Mouse (Mus musculus) mature B cell (primary cell): ENCODE measurements around the gene Jagn1.

ENCODE experiments used
- in situ Hi-C: fragments of 300-500 bp; cut with MboI; formaldehyde crosslinking; loops from 2 replicates; pipeline ENCODE4 v1.14.3; 2019

Jagn1 gene

DNA sequence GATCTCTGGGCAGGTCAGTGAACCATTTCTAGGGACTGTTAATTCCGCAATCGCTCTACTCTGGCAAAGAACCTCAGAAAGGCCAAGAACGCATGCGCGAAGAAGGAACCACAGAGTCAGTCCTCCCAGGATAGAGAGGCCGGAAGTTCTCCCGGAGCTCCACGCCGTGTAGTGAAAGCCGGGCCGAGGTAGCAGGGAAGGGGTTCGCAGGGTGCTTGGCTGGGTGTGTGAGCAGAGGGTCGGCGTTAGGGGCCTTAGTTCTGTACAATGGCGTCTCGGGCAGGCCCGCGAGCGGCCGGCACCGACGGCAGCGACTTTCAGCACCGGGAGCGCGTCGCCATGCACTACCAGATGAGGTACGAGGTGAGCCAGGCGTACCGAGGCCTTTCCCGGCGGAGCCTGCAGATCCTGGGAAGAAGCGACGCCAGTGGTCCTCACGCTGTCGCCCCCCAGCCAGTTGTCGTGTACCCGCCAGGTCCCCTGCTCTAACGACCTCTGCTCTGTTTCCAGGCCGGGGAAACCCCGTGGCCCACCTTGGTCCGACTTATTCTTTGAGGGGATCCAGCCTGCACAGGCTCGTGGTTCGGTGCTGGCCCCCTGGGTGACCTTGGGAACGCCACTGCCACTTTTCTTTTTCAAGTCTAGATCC is at the start of gene Jagn1:
TSS of gene Jagn1 (plus strand) at position 128 of the 649 bp plus-strand sequence.
- in situ Hi-C loops: no loop called here

DNA sequence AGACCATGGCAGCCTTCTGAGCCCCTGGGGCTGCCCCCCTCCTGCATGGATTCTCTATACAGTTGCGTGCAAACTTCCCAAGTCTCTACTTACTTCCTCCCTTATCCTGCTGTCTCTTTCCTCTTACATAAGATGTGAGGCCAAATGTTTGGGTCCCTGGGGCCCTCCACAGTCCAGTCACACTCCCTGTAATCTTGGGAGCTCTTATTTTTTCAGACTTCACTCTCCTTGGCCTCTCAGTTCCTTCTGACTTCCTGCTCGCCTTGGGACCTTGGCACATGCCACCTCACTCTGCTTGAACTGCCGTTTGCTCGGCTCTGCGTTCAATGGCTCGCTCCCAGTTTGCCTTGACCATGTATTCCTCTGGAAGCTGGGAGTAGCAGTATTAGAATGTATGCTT is 48.4 kb upstream of the Jagn1 start:
- in situ Hi-C loops: no loop called here

DNA sequence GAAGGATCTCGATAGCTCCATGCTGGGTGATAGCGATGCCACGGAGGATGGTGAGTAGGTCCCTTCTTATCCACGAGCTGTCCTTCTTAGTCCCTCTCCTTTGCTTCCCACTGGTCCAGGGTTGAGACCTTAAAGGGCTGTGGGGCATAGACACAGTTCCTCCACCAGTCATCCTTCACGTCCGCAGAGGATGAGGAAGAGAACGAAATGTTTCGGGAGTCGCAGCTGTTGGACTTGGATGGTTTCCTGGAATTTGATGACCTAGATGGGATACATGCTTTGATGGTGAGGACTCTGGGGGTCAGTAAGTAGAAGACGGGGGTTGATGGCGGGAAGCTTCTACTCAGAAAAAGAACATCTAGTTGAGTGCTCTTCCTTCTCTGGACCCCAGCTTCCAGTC is 47.6 kb upstream of the Jagn1 start:
- in situ Hi-C loops: no loop called here

DNA sequence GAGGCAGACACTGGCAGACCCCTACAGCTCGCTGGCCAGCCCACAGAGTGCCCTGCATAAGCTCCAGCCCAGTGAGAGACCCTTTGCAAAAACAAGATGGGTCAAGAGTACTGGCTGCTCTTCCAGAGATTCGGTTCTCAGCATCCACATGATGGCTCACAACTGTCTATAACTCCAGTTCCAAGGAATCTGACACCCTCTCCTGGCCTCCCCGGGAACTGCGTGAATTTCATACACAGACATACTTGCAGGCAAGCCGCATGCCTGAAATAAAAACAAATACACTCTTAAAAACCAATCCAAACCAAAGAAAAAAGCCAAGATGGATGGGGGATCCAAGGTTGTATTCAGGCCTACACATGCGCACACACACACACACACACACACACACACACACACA is 46.9 kb upstream of the Jagn1 start:
- in situ Hi-C loops: no loop called here

DNA sequence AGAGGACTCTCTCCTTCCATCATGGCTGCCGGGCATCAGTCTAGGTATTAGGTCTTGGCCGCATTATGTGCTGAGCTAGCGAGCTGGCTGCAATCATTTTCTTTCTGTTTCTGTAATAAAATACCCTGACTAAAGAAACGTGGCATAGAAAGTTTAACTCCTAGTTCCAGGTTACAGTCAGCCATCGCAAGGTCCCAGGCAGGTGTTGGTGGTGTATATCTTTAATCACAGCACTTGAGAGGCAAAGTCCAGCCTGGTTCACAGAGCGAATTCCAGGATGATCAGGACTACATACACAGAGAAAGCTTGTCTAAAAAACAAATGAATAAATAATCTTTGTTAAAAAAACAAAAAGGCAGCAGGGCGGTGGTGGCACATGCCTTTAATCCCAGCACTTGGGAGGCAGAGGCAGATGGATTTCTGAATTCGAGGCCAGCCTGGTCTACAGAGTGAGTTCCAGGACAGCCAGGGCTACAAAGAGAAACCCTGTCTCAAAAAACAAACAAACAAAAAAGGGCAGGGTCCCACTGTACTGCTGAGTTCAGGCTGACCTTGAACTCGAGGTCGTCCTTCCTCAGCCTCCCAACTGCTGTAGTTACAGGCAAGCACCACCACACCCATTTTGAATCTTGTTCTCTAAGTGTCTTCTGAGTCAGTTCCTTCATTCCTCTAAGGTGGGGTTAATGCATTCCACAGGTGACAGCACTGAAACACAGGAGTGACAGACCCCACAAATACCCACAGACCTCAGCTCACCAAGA is 45.9 kb upstream of the Jagn1 start:
- in situ Hi-C loops: no loop called here

DNA sequence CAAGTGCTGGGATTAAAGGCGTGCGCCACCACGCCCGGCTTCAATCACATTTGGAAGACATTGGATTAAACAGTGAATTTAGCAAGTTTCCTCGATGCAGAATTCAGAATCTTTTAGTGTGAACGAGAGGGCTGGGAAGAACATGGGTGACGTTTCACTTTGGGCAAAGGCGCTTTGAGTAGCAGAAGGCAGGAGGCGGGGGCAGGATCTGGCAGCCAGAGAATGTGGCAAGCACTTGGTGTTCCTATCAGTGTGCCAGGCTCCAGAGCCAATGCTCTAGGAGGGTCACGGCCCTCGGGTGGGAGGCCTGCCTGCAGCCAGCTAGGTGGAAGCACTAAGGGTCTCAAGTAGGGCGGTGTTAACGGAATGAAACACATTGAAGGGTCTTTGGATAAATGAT is 40.3 kb upstream of the Jagn1 start:
- in situ Hi-C loops: no loop called here

DNA sequence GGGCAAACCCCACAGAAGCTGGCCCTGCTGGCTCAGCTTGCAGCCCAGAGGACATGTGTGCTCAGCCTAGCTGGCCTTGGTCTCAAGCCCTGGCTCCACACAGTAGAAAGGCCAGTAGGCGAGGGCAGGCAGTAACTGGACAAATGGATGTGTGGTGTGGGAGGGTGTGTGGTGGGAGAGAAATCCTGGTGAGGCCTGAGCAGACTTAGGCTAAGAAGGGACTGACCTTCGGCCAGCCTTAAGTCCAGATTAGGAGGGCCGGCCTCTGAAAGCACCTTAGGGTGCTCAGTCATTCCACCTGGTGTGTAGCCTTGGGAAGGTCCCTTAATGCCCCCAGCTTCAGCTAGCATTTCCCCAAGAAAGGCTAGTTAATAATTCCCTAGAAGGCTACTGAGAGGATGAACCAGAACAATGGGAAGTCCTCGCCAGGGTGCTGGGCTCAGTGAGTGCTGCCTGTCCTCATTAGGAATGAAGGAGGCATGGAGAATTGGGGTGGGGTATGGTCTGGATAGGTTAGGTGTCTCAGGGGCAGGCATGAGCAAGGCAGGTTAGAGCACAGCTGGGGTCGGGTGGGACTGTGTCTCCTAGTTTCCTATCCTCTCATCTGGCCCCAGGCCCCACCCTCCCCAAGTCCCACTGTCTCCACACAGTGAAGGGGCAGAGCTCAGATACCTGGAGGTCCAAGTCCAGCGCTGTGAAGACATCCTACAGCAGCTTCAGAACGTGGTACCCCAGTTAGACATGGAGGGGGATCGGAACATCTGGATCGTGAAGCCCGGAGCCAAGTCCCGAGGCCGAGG is 37.5 kb upstream of the Jagn1 start:
- in situ Hi-C loops: no loop called here

DNA sequence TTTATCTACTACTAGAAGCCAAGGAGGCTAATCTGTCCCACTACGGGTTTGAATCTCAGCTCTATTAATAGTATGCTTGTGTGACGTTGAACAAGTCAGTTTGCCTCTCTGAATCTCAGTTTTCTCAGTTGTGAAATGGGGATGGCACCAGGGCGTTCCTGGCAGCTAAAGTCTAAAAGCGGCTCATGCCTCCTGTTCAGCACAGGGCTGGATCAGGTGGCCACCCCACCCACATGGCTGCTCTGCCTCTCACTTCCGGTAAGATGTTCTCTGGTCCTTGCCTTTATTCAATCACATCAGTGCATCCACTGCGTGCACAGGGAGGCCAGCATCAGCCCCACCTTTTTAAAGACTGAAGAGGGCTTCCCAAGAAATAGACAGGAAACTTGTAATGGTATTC is 36.9 kb upstream of the Jagn1 start:
- in situ Hi-C loops: no loop called here

DNA sequence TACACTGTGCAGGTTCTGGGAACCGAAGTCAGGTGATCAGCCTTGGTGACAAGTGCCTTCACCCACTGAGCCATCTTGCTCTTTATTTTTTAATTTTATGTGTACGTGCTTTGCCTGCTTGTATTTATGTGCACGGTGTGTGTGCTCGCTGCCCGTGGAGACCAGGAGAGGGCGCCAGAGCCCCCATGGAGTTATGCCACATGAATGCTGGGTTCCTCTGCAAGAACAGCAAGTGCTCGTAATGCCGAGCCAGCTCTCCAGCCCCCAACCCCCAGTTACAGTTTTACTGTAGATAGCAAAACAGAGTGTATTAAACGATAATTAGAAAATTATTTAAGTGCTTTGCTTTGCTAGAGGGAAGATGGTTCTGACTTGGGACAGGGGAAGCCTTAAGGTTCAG is 35.7 kb upstream of the Jagn1 start:
- in situ Hi-C loops: no loop called here

DNA sequence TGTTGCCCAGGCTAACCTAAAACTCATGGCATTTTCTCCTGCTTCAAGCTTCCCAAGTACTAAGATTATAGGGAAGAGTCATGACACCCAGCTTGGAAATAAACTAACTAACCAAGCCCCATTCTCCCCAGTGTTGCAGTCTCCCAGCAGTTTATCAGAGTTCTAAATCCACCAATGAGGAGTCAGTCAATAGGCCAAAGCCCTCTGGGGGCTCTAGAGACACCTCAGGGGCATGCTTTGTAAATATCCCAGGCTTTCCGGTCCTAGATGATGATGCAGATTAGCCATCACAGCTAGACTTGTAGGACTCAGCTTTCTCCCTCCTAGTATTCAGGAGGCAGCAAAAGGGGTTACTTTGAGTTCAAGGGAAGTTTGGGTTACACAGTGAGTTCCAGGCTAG is 32.4 kb upstream of the Jagn1 start:
- in situ Hi-C loops: no loop called here

DNA sequence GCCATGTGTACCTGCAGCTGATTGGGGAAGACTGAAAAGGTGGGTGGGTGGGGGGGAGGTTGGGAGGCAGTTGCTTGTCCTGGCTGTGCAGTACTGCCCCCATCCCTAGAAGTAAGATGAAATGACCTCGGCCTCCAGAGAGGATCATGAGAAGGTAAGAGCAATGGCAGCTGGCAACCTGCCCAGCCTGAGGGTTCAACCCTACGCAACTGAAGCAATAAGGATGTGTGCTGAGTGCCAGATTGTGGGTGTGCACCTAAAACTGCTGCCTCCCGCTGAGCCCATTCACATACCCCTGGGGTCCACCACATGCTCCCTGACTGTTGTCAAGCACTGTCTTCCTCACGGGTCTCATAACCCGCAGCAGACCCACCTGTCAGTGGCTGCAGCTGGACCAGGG is 26.0 kb upstream of the Jagn1 start:
- in situ Hi-C loops: no loop called here

DNA sequence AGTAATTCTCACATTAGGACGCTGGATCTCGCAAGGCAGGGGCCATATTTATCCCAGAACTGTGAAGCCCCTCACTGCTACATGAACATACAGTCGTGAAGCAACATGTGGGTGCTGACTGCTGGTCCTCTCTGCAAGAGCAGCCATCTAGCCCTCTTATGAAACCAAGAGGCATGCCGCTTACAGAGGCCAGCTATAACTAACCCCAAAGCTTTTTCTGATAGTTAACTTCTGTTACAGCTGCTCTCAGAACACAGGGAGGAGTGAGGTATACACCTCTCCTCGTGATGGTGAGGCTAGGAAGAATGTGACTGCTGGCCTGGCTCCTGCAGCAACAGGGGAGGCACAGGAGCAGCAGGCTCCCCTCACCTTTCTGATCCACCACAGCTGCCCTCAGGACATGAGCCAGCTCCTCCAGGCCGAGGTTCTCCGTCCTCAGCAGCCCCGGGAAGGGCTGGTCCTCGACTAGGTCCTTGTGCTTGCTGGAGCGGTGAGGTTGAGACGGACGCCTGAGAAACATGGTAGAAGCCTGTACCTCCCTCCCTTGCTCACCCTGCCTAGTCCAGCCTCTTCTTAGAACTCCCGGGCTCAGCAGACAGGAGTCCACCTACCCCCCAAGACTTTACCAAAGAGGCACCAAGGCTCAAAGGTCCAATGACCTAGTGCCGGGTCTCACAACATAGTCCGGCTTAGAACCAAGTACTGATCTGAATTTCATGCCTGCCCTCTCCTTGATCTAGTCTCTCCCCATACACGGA is 23.7 kb upstream of the Jagn1 start:
- in situ Hi-C loops: no loop called here

DNA sequence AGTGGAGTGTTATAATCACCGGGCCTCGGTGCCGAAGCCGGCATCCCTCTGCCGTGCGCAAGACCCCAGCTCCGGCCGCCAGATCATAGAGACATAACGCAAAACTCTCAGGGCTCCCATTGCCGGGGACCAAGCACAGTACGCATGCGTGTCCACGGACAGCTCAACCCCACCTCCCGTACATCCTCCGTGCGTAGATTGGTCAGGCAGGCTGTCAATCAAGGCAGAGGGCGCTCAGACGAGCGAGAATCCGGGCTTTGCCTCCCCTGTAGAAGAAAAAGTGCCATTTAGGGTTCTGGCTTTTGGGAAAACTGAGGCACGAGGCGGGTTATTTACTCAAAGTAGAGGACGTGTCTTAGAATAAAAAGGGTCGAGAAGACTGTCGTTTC is 23.2 kb upstream of the Jagn1 start, which contains the start of gene Rpusd3:
TSS of gene Rpusd3 (minus strand) at position 142 of the 389 bp plus-strand sequence.
- in situ Hi-C loops: no loop called here

DNA sequence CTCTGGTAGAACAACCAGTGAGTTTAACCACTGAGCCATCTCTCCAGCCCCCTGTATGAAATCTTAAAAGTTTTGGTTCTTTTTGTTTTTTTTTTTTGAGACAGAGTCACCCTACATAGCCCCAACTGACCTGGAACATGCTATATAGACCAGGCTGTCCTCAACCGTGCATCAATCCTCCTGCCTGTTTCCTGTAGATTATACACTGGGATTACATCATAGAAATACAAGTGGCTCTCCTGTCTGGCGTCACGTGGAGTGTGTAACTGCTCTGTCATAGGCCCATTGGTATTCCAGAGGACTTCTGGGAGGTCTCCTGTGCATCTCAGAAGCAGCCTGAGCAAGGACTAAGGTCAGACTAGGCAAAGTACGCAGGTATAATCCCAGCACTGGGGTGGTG is 19.4 kb upstream of the Jagn1 start:
- in situ Hi-C loops: no loop called here

DNA sequence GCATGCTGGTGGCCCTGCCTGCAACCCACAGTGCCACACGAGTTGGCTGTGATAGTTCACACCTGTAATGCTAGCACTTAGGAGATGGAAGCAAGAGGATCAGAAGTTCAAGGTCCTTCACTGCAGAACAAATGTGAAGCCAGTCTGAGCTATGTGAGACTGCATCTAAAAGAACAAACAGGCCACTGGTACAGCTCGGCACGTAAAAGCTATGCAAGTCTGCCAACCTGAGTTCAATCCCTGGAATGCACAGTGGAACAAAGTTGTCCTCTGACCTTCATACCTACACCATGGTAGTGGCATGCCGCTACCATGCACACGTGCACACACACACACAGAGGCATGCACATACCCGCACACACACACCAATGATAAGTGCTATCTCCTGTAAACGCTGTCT is 18.2 kb upstream of the Jagn1 start:
- in situ Hi-C loops: no loop called here

DNA sequence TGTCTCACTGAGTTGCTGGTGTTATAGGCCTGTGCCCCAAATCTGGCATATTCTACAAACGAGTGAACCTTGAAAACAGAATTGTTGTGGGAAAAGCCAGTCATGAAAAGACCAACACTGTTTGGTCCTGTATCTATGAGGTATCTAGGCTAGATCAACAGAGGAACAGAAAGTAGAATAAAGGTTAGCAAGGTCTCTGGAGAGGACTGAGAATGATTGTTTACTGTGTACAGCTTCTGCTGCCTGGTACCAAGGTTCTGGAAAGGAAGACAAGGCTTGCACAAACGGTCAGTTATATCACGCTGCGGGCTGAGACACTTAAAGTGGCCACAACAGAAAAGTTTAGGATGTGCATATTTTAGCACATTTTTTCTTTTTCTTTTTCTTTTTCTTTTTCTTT is 15.7 kb upstream of the Jagn1 start:
- in situ Hi-C loops: no loop called here

DNA sequence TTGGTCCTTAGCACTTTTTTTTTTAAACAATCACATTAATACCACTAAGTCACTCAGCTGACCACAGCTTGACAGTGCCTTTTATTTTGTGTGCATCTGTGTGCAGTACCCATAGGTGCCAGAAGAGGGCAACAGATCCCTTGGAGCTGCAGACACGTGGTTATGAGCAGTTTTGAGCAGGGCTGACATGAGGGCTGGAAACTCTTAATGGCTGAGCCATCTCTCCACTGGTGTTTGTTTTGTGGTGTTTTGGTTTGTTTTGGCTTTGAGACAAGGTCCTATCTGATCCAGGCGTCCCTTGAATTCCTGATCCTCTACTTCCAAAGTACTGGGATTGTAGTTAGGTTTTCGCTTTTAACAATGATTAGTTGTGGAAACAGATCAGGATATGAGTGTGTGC is 15.0 kb upstream of the Jagn1 start:
- in situ Hi-C loops: no loop called here

DNA sequence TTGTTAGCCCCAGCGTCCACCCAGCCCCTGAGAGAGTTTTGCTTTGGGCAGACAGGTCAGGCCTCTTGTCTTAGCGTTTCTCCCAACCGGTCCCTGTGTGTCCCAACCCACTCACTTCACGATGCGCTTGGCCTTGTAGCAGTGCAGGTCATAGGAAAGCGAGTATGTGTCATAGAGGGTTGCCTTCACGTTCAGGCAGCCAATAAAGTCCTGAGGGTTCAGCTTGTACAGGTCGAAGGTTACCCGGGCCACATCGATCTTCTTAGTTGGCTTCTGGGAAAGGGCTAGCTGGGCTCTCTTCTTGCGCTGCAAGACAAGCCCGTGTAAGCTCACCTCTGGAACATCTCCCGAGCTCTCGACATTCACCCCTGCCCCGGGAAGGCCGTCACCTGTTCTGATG is 14.4 kb upstream of the Jagn1 start:
- in situ Hi-C loops: no loop called here

DNA sequence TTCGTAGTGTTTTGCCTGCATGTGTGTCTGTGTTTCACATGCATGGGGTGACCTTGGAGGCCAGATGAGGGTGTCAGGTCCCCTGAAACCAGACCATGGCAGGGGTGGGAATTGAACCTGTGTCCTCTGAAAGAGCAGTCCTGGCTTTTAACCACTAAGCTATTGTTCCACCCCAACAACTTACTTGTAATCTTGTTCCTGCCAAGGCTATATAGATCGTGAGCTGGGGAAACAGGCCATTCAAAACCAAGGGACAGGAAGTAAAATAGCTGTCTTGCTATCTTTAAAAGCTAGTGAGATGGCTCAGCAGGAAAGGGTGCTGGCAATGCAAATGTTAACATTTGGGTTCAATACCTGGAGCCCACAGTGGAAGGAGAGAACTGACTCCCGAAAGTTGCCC is 12.4 kb upstream of the Jagn1 start:
- in situ Hi-C loops: no loop called here

DNA sequence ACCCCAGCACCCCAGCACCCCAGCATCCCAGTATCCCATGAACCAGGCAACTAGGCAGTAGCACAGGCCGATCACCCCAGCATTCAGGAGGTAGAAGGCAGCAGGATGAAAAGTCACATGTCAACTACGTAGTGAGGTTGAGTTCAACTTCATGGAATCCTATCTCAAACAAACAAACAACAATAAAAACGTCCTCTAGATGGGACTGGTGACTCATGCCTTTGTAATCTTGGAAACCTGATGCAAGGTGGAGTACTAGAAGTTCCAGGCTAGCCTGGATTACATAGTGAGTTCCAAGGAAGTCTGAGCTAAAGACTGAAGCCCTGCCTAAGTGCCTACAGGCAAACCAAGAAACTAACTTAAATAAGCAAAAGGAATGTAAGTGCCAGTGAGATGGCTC is 11.5 kb upstream of the Jagn1 start:
- in situ Hi-C loops: no loop called here

DNA sequence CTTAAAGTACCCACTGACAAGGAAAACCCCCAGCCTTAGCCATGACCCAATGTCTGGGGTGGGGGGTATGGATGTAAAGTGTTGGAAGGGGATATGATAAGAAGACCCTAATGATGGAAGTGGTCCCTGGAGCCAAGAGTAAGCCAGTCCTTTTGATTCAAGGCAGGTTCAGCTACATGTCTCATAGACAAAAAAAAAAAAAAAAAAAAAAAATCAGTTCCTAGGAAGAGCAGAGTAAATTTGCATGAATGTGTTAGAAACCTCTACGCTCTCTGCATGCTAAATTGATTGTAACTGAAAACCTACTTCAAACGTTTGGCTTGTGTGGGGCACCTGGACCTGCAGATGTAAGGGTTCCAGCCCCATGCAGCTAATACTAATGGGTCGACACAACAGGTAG is 10.6 kb upstream of the Jagn1 start:
- in situ Hi-C loops: no loop called here

DNA sequence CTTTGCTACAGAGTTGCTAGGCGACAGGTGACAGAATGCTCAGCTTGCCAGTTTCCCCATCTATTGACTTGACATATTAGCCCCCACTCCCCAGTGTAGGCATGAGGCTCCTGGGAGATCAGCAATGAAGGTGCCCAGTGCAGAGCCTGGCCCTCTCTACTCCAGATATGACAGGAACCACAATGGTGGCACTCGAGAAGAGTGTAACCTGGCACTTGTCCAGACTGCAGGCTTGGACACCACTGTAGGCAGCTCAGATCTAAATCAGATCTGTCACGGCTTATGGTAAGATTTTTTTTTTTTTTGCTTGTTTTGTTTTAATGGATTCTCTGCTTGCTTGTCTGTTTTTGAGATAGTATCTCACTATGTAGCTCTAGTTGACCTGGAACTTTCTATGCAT is 8.7 kb upstream of the Jagn1 start:
- in situ Hi-C loops: no loop called here
